21 mouse cellular contexts compared by ENCODE assay signal in genomic region chr8:9029156-9029555, GRCm38 (mm10).
DNase-seq lines count a peak whose midpoint lies in the region; ATAC-seq and TF ChIP-seq lines count a peak whose summit lies in the region.
"Had no signal": no experiment of that assay in that cellular context is flagged by ENCODE, and none has a peak within 500 bp of the region (broad histone marks: within the 10 kb centered on the region; RNA-seq: fewer than 3 reads in every experiment).

No protein-coding gene starts in this region.

- WGBS in forebrain, embryonic 14.5 days: 85% methylated on average over 4 of the region's 4 CpGs
- 90% methylated on average over 4 of the region's 4 CpGs for whole genome bisulfite sequencing in forebrain, embryonic 11.5 days

- no peak overlapping the region for H3K27ac ChIP-seq in forebrain, embryonic 14.5 days (ENCODE audit: low read depth, low read length)
- no peak overlapping the region for H3K27ac ChIP-seq in forebrain, embryonic 11.5 days (ENCODE audit: low read depth, low read length)
- H3K27ac ChIP-seq: embryonic facial prominence, embryonic 13.5 days; heart, adult 2 months; hindbrain, embryonic 10.5 days; hindbrain, embryonic 14.5 days; intestine, embryonic 15.5 days had no signal

- H3K4me2 ChIP-seq in forebrain, embryonic 14.5 days (ENCODE audit: low read length): no peak overlapping the region
- H3K4me2 ChIP-seq in forebrain, embryonic 11.5 days (ENCODE audit: low read depth, low read length, severe bottlenecking): no peak overlapping the region
- H3K4me2 ChIP-seq: embryonic facial prominence, embryonic 13.5 days; heart, embryonic 12.5 days; hindbrain, embryonic 14.5 days; intestine, embryonic 15.5 days had no signal

- ATAC-seq in forebrain, embryonic 14.5 days: no peak
- no peak for ATAC-seq in forebrain, embryonic 11.5 days (replicated peaks; ENCODE audit: low FRiP score)
- ATAC-seq: activated CD4-positive, CD25-positive, alpha-beta regulatory T cell, adult 4 months; intestine, embryonic 15.5 days; Patski had no signal

- H3K4me3 ChIP-seq in forebrain, embryonic 14.5 days (ENCODE audit: low read depth, low read length): no peak overlapping the region
- no peak overlapping the region for H3K4me3 ChIP-seq in forebrain, embryonic 11.5 days (ENCODE audit: low read depth, low read length)
- H3K4me3 ChIP-seq: embryonic facial prominence, embryonic 13.5 days; heart, adult 2 months; heart, embryonic 12.5 days; hindbrain, embryonic 10.5 days; intestine, embryonic 15.5 days had no signal

- no peaks in the 10 kb centered on the region for H3K4me1 ChIP-seq in forebrain, embryonic 14.5 days (ENCODE audit: control insufficient read depth, insufficient read depth, low read length)
- peaks cover 2% of the 10 kb centered on the region; the same call in 1 of the 2 replicates for H3K4me1 ChIP-seq in forebrain, embryonic 11.5 days (replicated peaks; ENCODE audit: control insufficient read depth, insufficient read depth, low read length)
- H3K4me1 ChIP-seq: embryonic facial prominence, embryonic 13.5 days; heart, embryonic 12.5 days; hindbrain, embryonic 10.5 days; intestine, embryonic 15.5 days had no signal

- no peak for TF ChIP-seq POLR2A in brain, embryonic 14.5 days (IDR thresholded peaks at IDR 0.05; ENCODE audit: borderline replicate concordance, extremely low read depth, insufficient read depth, insufficient read length, poor library complexity, severe bottlenecking)

- no peaks in the 10 kb centered on the region for H3K27me3 ChIP-seq in forebrain, embryonic 14.5 days (replicated peaks; ENCODE audit: control insufficient read depth, insufficient read depth, low read length)
- no peaks in the 10 kb centered on the region for H3K27me3 ChIP-seq in forebrain, embryonic 11.5 days (ENCODE audit: control insufficient read depth, insufficient read depth, low read length)
- H3K27me3 ChIP-seq: embryonic facial prominence, embryonic 13.5 days; heart, embryonic 12.5 days; intestine, embryonic 15.5 days; Patski had no signal

- no peak overlapping the region for H3K9ac ChIP-seq in forebrain, embryonic 14.5 days (ENCODE audit: low read length)
- H3K9ac ChIP-seq in forebrain, embryonic 11.5 days (ENCODE audit: low read length): no peak overlapping the region
- H3K9ac ChIP-seq: embryonic facial prominence, embryonic 13.5 days; heart, embryonic 12.5 days; hindbrain, embryonic 14.5 days; intestine, embryonic 15.5 days had no signal

- H3K36me3 ChIP-seq in forebrain, embryonic 14.5 days (ENCODE audit: control insufficient read depth, insufficient read depth, low read length): no peaks in the 10 kb centered on the region
- no peaks in the 10 kb centered on the region for H3K36me3 ChIP-seq in forebrain, embryonic 11.5 days (ENCODE audit: control insufficient read depth, insufficient read depth, low read length)
- H3K36me3 ChIP-seq: embryonic facial prominence, embryonic 13.5 days; heart, embryonic 12.5 days; hindbrain, embryonic 10.5 days; intestine, embryonic 15.5 days had no signal

- H3K9me3 ChIP-seq in forebrain, embryonic 14.5 days (replicated peaks; ENCODE audit: control insufficient read depth, low read length): no peaks in the 10 kb centered on the region
- no peaks in the 10 kb centered on the region for H3K9me3 ChIP-seq in forebrain, embryonic 11.5 days (ENCODE audit: control insufficient read depth, low read length)
- H3K9me3 ChIP-seq: embryonic facial prominence, embryonic 13.5 days; heart, embryonic 12.5 days; hindbrain, embryonic 10.5 days; intestine, embryonic 15.5 days had no signal

- DNase-seq in forebrain, embryonic 14.5 days (ENCODE audit: low spot score): peak; percentile 25
- DNase-seq in forebrain, embryonic 11.5 days (ENCODE audit: low spot score): no peak
- DNase-seq in layer of hippocampus, adult 9-11 months: peak; percentile 8
- no peak for DNase-seq in layer of hippocampus, postnatal 25 days (ENCODE audit: extremely low spot score in 1 of 2, low spot score in 1 of 2)
- DNase-seq in brain, embryonic 14.5 days (ENCODE audit: low read depth): peak; percentile 41
- no peak for DNase-seq in testis, postnatal 10 days (ENCODE audit: low spot score)
- DNase-seq in adrenal gland, postnatal 14 days: no peak
- DNase-seq: adrenal gland, postnatal 25 days; cerebellum, adult 11 months; cerebellum, adult 8-10 months; cerebellum, postnatal 14 days; embryo, embryonic 11 days; gastrocnemius, postnatal 14 days; heart, adult 2 months had no signal

- TF ChIP-seq CTCF in brain, embryonic 14.5 days (IDR thresholded peaks at IDR 0.05; ENCODE audit: borderline replicate concordance, extremely low read depth, insufficient read depth, insufficient read length): no peak

Comparison
In these comparisons a context has a peak if more than half of its experiments do, and no peak if none do; other contexts are left out.
1. DNase-seq: peak in forebrain, embryonic 14.5 days (single experiment), layer of hippocampus, adult 9-11 months (single experiment) and brain, embryonic 14.5 days (single experiment); none in forebrain, embryonic 11.5 days (single experiment), layer of hippocampus, postnatal 25 days (0 of 2), testis, postnatal 10 days (single experiment) and adrenal gland, postnatal 14 days (single experiment).